Mouse (Mus musculus) liver, postnatal 0 days (tissue): ENCODE data around the gene Cyp2b9.
"Not testable (repeated sequence)": the region's sequence is repeated elsewhere in the genome, so short reads cannot be mapped to it uniquely, and the experiment has no call there.

Source experiments
- CTCF ChIP-seq: sonication (generic); IDR thresholded peaks from 2 replicates; pipeline ENCODE4 v1.5.1; 2016; ENCODE audit warnings: antibody characterized with exemption, low read depth
- EP300 ChIP-seq: IDR thresholded peaks from 2 replicates; pipeline ENCODE4 v1.6.1; 2016; ENCODE audit warnings: antibody characterized with exemption, low read depth, mild to moderate bottlenecking

DNA sequence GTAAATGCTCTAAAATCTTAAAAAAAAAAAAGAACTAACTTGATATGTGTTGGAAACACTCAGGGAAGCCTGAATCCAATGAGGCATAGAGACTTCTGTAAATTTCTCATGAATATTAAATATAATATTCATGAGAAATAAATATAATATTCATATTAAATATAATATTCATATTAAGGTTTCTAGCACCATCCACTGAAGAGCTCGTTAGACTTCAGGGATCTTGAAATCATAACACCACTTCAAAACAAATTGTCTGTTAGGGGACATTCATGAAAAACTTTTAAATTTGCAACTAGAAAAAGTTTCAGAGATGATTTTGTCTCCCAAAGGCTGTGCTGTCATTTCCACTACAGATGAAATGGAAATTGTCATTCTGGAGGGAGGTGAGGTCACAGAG is 86.8 kb downstream of the Cyp2b9 start, which contains the start of gene Vmn1r184:
- TF ChIP-seq CTCF, EP300: not testable (repeated sequence)
